Mouse (Mus musculus): Measurements from ENCODE around the gene Tmem150b. TPM values are rescaled to one million over a fixed set of nuclear protein-coding genes. Genes with fewer than 3 reads are reported as not detected.

Tmem150b gene
- polyA plus RNA-seq, 1 experiment from 2014 or later: 0.24 TPM

DNA sequence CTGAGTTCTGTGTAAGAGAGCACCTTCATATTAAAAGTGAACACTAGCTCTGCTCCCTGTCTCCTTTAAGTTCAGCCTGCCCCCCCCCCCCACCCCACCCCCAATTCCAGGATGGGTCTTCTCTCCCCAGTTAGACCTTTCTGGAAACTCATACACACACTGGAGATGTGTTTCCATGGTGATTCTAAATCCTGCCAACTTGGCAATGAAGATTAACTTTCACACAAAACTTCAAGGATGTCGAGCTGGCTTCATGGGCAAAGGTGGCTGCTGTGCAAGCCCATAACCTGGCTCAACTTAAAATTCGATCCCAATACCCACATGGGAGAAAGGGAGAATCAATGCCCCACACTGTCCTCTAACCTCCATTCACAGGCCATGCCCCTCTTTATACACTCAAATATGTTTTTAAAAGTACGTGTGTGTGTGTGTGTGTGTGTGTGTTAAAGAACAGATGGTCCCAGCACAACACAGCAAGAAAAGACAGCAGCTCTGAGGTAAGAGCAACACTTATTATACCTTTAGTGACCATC lies 65.1 kb downstream of the Tmem150b start:
- DNase-seq (ENCODE audit: low spot score): no peak
- H3K9ac ChIP-seq: peak overlapping the region; percentile 77
- peak overlapping the region; percentile 76 for H3K4me3 ChIP-seq (replicated peaks; ENCODE audit: low read length)
- peak overlapping the region; percentile 92 for H3K4me2 ChIP-seq (replicated peaks)
- H3K36me3 ChIP-seq (replicated peaks; ENCODE audit: control insufficient read depth, insufficient read depth): peaks cover 23% of the 10 kb centered on the region
- H3K4me1 ChIP-seq (replicated peaks; ENCODE audit: control insufficient read depth, insufficient read depth, low read length): peaks cover 40% of the 10 kb centered on the region
- H3K9me3 ChIP-seq (ENCODE audit: control insufficient read depth, low read length): no peaks in the 10 kb centered on the region
- H3K27me3 ChIP-seq (ENCODE audit: control insufficient read depth, insufficient read depth, low read length): no peaks in the 10 kb centered on the region
- H3K27ac ChIP-seq: peak overlapping the region; percentile 95
- 53% methylated on average over 3 of the region's 3 CpGs for WGBS
- no peak for ATAC-seq (ENCODE audit: low FRiP score)

DNA sequence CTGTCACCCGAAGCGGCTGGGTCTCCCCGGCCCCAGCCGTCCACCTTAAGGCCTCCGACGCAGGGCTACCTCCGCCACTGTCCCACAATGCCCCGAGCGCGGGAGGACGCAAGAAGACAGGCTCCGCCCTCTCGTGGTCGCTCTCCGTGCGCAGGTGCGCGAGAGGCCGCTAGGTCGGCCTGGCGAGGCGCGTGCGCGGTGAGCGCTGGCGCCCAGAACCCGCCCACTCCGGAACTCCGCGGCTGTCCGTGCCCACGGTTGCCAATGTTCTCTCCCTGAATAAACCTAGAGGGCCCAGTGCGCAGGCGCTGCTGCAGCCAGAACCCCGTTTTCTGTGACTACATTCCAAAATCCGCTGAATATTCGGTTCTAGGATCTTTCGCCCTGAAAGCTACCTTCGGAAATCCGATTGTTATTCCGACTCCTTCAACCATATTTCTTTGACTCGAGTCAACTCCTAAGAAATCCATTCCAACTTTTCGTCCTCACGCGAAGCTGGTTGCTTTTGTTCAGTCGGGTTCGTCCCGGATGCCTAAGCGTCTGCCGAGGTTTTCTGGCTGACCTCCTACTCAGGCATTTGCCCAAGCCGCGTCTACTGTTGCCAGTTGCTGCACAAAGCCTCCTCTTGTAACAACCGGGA lies 66.0 kb downstream of the Tmem150b start, which contains the start of gene Ppp6r1:
Ppp6r1 (minus strand) TSS at position 108 of the 640 bp plus-strand sequence.
- DNase-seq (ENCODE audit: low spot score): peak; percentile 97
- under 1% methylated on average over 54 of the region's 54 CpGs for WGBS
- Histone ChIP-seq H3K9ac (peak within 1 kb of the TSS; percentile 88), H3K36me3 (replicated peaks; ENCODE audit: control insufficient read depth, insufficient read depth) (peaks cover 17% of the 10 kb centered on the region), H3K27me3 (ENCODE audit: control insufficient read depth, insufficient read depth, low read length) (no peaks in the 10 kb centered on the region), H3K9me3 (ENCODE audit: control insufficient read depth, low read length) (no peaks in the 10 kb centered on the region), H3K4me1 (replicated peaks; ENCODE audit: control insufficient read depth, insufficient read depth, low read length) (peaks cover 40% of the 10 kb centered on the region), H3K27ac (peak within 1 kb of the TSS; percentile 95), H3K4me2 (replicated peaks) (peak within 1 kb of the TSS; percentile 92), H3K4me3 (replicated peaks; ENCODE audit: low read length) (peak within 1 kb of the TSS; percentile 76)
- ATAC-seq (ENCODE audit: low FRiP score): peak; percentile 97

DNA sequence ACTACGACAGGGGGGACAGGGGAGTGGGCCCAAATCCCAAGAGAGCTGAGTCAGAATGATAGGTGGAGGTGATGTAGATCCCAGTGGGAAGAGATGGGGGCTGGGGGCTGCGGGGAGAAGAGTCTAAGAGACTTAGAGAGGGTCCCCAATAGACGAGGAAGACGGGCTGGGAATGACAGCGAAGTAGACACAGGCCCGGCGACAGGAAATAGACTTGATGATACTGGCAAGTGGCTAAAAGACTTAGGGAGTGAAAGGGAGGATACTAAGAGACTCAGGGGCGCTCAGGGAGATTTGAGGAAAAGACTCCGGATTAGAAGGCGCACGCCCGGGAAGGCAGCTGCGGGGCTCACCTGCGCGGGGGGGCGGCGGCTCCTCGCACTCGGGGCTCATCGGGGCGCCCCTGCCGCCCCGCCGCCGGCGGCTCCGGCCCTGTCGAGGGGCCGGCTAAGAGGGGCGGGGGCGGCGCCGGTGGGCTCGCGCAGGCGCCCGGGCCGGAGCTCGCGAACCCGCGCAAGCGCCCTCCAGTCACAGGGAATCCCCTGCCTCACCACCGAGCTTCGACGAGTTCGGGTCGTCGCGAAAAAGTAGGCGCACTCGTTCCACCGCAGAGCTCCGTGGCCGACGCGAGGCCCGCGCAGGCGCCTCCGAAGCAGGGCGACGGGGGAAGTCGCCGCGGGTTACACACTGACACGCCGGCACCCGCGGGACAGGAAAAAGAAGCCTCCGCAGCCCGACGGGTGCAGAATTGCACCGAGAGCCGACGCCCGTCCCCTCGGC lies 66.7 kb downstream of the Tmem150b start:
- peak; percentile 71 for ATAC-seq (ENCODE audit: low FRiP score)
- under 1% methylated on average over 65 of the region's 78 CpGs for WGBS
- Histone ChIP-seq H3K9me3 (ENCODE audit: control insufficient read depth, low read length) (no peaks in the 10 kb centered on the region), H3K27me3 (ENCODE audit: control insufficient read depth, insufficient read depth, low read length) (no peaks in the 10 kb centered on the region), H3K4me2 (replicated peaks) (peak overlapping the region; percentile 92), H3K4me3 (replicated peaks; ENCODE audit: low read length) (peak overlapping the region; percentile 76), H3K36me3 (replicated peaks; ENCODE audit: control insufficient read depth, insufficient read depth) (peaks cover 13% of the 10 kb centered on the region), H3K27ac (peak overlapping the region; percentile 95), H3K9ac (peak overlapping the region; percentile 88), H3K4me1 (replicated peaks; ENCODE audit: control insufficient read depth, insufficient read depth, low read length) (peaks cover 43% of the 10 kb centered on the region)
- peak; percentile 50 for DNase-seq (ENCODE audit: low spot score)

DNA sequence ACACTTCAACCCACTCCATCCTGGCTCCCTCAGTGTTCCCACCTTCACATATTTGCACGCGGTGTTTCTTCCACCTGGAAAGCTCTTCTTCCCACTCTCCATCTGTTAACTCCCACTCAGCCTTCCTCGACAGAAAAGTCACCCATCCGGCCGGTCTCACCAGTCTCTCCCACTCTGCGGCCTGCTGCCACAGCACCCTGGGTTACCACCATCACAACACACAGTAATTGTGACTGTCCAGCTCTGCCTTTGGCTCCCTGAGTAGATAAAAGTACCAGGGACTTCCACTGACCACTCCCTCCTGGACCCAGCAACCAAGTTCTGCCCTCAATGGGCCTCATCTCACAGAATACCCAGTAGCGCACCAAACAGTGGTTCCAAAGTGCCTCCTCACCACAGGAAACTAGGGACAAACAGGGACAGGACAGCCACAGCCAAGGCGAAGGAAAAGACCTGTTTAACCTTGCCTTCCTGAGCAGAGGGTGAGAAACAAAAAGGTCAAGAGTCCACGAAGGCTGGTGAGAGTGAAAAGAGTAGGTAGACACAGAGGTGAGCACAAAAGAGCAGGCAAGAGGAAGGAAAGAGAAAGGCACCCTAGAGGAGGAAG lies 67.4 kb downstream of the Tmem150b start:
- DNase-seq (ENCODE audit: low spot score): no peak
- peak overlapping the region; percentile 92 for H3K4me2 ChIP-seq (replicated peaks)
- no peak for ATAC-seq (ENCODE audit: low FRiP score)
- H3K4me1 ChIP-seq (replicated peaks; ENCODE audit: control insufficient read depth, insufficient read depth, low read length): peaks cover 43% of the 10 kb centered on the region
- peak overlapping the region; percentile 88 for H3K9ac ChIP-seq
- H3K4me3 ChIP-seq (replicated peaks; ENCODE audit: low read length): peak overlapping the region; percentile 76
- H3K27me3 ChIP-seq (ENCODE audit: control insufficient read depth, insufficient read depth, low read length): no peaks in the 10 kb centered on the region
- no peak overlapping the region for H3K27ac ChIP-seq
- peaks cover 18% of the 10 kb centered on the region for H3K36me3 ChIP-seq (replicated peaks; ENCODE audit: control insufficient read depth, insufficient read depth)
- WGBS: 48% methylated on average over 9 of the region's 9 CpGs
- no peaks in the 10 kb centered on the region for H3K9me3 ChIP-seq (ENCODE audit: control insufficient read depth, low read length)

Other genes starting within 250 kb of the Tmem150b start
- gene Ppp1r12c, start 223.6 kb downstream of the Tmem150b start, polyA plus RNA-seq (2014; fragmentation: Nextera tagmentation; extraction: Ambion mirVana): 50.1 and 54.7 TPM in 2 replicates
- 1.8 and 3.9 TPM in 2 replicates for gene Tnnt1, start 208.9 kb downstream of the Tmem150b start, polyA plus RNA-seq (2014; fragmentation: Nextera tagmentation; extraction: Ambion mirVana)
- 0.36 and 0.46 TPM in 2 replicates for gene Tnni3, start 201.0 kb downstream of the Tmem150b start, polyA plus RNA-seq (2014; fragmentation: Nextera tagmentation; extraction: Ambion mirVana)
- 1.0 and 1.5 TPM in 2 replicates for gene Dnaaf3, start 192.8 kb downstream of the Tmem150b start, polyA plus RNA-seq (2014; fragmentation: Nextera tagmentation; extraction: Ambion mirVana)
- 77.0 and 90.9 TPM in 2 replicates for gene Syt5, start 177.7 kb downstream of the Tmem150b start, polyA plus RNA-seq (2014; fragmentation: Nextera tagmentation; extraction: Ambion mirVana)
- gene Ptprh, start 121.2 kb downstream of the Tmem150b start, polyA plus RNA-seq (2014; fragmentation: Nextera tagmentation; extraction: Ambion mirVana): 0.17 and 0.55 TPM in 2 replicates
- 2.0 and 2.7 TPM in 2 replicates for gene Tmem86b, start 93.8 kb downstream of the Tmem150b start, polyA plus RNA-seq (2014; fragmentation: Nextera tagmentation; extraction: Ambion mirVana)
- gene Ppp6r1, start 66.2 kb downstream of the Tmem150b start, polyA plus RNA-seq (2014; fragmentation: Nextera tagmentation; extraction: Ambion mirVana): 6.2 and 8.4 TPM in 2 replicates
- 146 and 154 TPM in 2 replicates for gene Hspbp1, start 40.2 kb downstream of the Tmem150b start, polyA plus RNA-seq (2014; fragmentation: Nextera tagmentation; extraction: Ambion mirVana)
- gene Brsk1, start 34.6 kb downstream of the Tmem150b start, polyA plus RNA-seq (2014; fragmentation: Nextera tagmentation; extraction: Ambion mirVana): 10.3 and 10.5 TPM in 2 replicates
- 44.9 and 53.7 TPM in 2 replicates for gene Kmt5c, start 14.9 kb upstream of the Tmem150b start, polyA plus RNA-seq (2014; fragmentation: Nextera tagmentation; extraction: Ambion mirVana)
- gene Cox6b2, start 27.8 kb upstream of the Tmem150b start, polyA plus RNA-seq (2014; fragmentation: Nextera tagmentation; extraction: Ambion mirVana): 18.6 and 19.7 TPM in 2 replicates
- not detected in 2 replicates for gene Fam71e2, start 46.1 kb upstream of the Tmem150b start, polyA plus RNA-seq (2014; fragmentation: Nextera tagmentation; extraction: Ambion mirVana)
- gene Il11, start 57.6 kb upstream of the Tmem150b start, polyA plus RNA-seq (2014; fragmentation: Nextera tagmentation; extraction: Ambion mirVana): 0.35 and 0.41 TPM in 2 replicates
- gene Tmem190, start 57.7 kb upstream of the Tmem150b start, polyA plus RNA-seq (2014; fragmentation: Nextera tagmentation; extraction: Ambion mirVana): not detected in 2 replicates
- 3.2 and 4.1 TPM in 2 replicates for gene Tmem238, start 64.4 kb upstream of the Tmem150b start, polyA plus RNA-seq (2014; fragmentation: Nextera tagmentation; extraction: Ambion mirVana)
- gene Rpl28, start 67.6 kb upstream of the Tmem150b start, polyA plus RNA-seq (2014; fragmentation: Nextera tagmentation; extraction: Ambion mirVana): 175 and 192 TPM in 2 replicates
- gene Ube2s, start 87.3 kb upstream of the Tmem150b start, polyA plus RNA-seq (2014; fragmentation: Nextera tagmentation; extraction: Ambion mirVana): 285 and 293 TPM in 2 replicates
- 13.1 and 15.6 TPM in 2 replicates for gene Shisa7, start 119.4 kb upstream of the Tmem150b start, polyA plus RNA-seq (2014; fragmentation: Nextera tagmentation; extraction: Ambion mirVana)
- gene Isoc2b, start 145.0 kb upstream of the Tmem150b start, polyA plus RNA-seq (2014; fragmentation: Nextera tagmentation; extraction: Ambion mirVana): 2.8 and 3.7 TPM in 2 replicates
- 0.47 and 0.82 TPM in 2 replicates for gene Isoc2a, start 151.9 kb upstream of the Tmem150b start, polyA plus RNA-seq (2014; fragmentation: Nextera tagmentation; extraction: Ambion mirVana)
- 0.25 and 0.43 TPM in 2 replicates for gene Gm36210, start 181.3 kb upstream of the Tmem150b start, polyA plus RNA-seq (2014; fragmentation: Nextera tagmentation; extraction: Ambion mirVana)
- 3.6 and 4.2 TPM in 2 replicates for gene Zfp628, start 190.0 kb upstream of the Tmem150b start, polyA plus RNA-seq (2014; fragmentation: Nextera tagmentation; extraction: Ambion mirVana)
- gene Nat14, start 196.8 kb upstream of the Tmem150b start, polyA plus RNA-seq (2014; fragmentation: Nextera tagmentation; extraction: Ambion mirVana): 23.3 and 23.6 TPM in 2 replicates
- gene Ssc5d, start 200.5 kb upstream of the Tmem150b start, polyA plus RNA-seq (2014; fragmentation: Nextera tagmentation; extraction: Ambion mirVana): 0.74 and 0.82 TPM in 2 replicates
- 0.21 TPM in 1 of 2 replicates, not detected in the other for gene Sbk2, start 239.2 kb upstream of the Tmem150b start, polyA plus RNA-seq (2014; fragmentation: Nextera tagmentation; extraction: Ambion mirVana)
- 0.39 and 0.67 TPM in 2 replicates for gene Sbk3, start 245.9 kb upstream of the Tmem150b start, polyA plus RNA-seq (2014; fragmentation: Nextera tagmentation; extraction: Ambion mirVana)

All from hindbrain, embryonic 14.5 days (tissue).